Mouse (Mus musculus) heart, postnatal 36 days (tissue): ENCODE data around the gene Ggt1. TPM values are rescaled to one million over a fixed set of nuclear protein-coding genes. Genes with fewer than 3 reads are reported as not detected.
"Not testable (repeated sequence)": the region's sequence is repeated elsewhere in the genome, so short reads cannot be mapped to it uniquely, and the experiment has no call there.

ENCODE experiments used
- DNase-seq, 2 experiments: peaks; one replicate each; pipeline ENCODE4 v3.0.0; 2021 to 2022
- intact Hi-C: fragments of 180-260 bp; cut with DNase I; formaldehyde crosslinking; loops from one replicate; pipeline ENCODE4 v1.15.1; 2025
- total RNA-seq, 2 experiments: library from RNA; stranded (reverse); gene quantifications; 2 replicates each; pipeline ENCODE4 v1.2.3; 2021

Gene Ggt1
- total RNA-seq, 2 experiments from 2014 or later: not detected

GRCm38 (mm10) chr10:75547901-75548300 lies 13.5 kb upstream of the Ggt1 start:
- intact Hi-C loops: no loop called here
- no peak for DNase-seq

- DNase-seq: no peak
- intact Hi-C loops: no loop called here
Measured at GRCm38 (mm10) chr10:75548486-75548885, 12.9 kb upstream of the Ggt1 start.

- no peak for DNase-seq
Measured at GRCm38 (mm10) chr10:75549886-75550285, 11.5 kb upstream of the Ggt1 start.

GRCm38 (mm10) chr10:75551175-75551574 lies 10.2 kb upstream of the Ggt1 start:
- DNase-seq: no peak
- intact Hi-C loops: no loop called here

More at GRCm38 (mm10) chr10:75549886-75550285, 11.5 kb upstream of the Ggt1 start:
- intact Hi-C loops: no loop called here

GRCm38 (mm10) chr10:75552106-75552505 lies 9.3 kb upstream of the Ggt1 start:
- intact Hi-C loops: no loop called here
- no peak for DNase-seq

- intact Hi-C loops: no loop called here
- DNase-seq: no peak
Measured at GRCm38 (mm10) chr10:75552701-75553450, 8.5 kb upstream of the Ggt1 start.

GRCm38 (mm10) chr10:75554090-75554489 lies 7.3 kb upstream of the Ggt1 start:
- no peak for DNase-seq
- intact Hi-C loops: no loop called here

GRCm38 (mm10) chr10:75555557-75555956 lies 5.8 kb upstream of the Ggt1 start:
- DNase-seq: no peak
- intact Hi-C loops: no loop called here

GRCm38 (mm10) chr10:75556026-75556425 lies 5.4 kb upstream of the Ggt1 start:
- intact Hi-C loops: no loop called here

GRCm38 (mm10) chr10:75558515-75558914 lies 2.9 kb upstream of the Ggt1 start:
- intact Hi-C loops: no loop called here
- DNase-seq: no peak

More at GRCm38 (mm10) chr10:75556026-75556425, 5.4 kb upstream of the Ggt1 start:
- DNase-seq: no peak

- intact Hi-C loops: no loop called here
- DNase-seq: no peak
Measured at GRCm38 (mm10) chr10:75559041-75559675, 2.2 kb upstream of the Ggt1 start.

- intact Hi-C loops: no loop called here
- DNase-seq: peak; percentile 49 to 56
Measured at GRCm38 (mm10) chr10:75559676-75560548, 1.5 kb upstream of the Ggt1 start, which contains the start of gene Lrrc75b. TSS of gene Lrrc75b (minus strand) at chr10:75560330.

GRCm38 (mm10) chr10:75560549-75560899 lies 880 bp upstream of the Ggt1 start:
- no peak for DNase-seq
- intact Hi-C loops: no loop called here

GRCm38 (mm10) chr10:75562596-75562995 lies 1.2 kb downstream of the Ggt1 start:
- no peak for DNase-seq
- intact Hi-C loops: no loop called here

- DNase-seq: no peak
- intact Hi-C loops: no loop called here
Measured at GRCm38 (mm10) chr10:75564687-75565265, 3.4 kb downstream of the Ggt1 start.

- intact Hi-C loops: no loop called here
- DNase-seq: no peak
Measured at GRCm38 (mm10) chr10:75565436-75565835, 4.0 kb downstream of the Ggt1 start.

- intact Hi-C loops: no loop called here
Measured at GRCm38 (mm10) chr10:75565906-75566305, 4.5 kb downstream of the Ggt1 start.

GRCm38 (mm10) chr10:75566321-75566720 lies 4.9 kb downstream of the Ggt1 start:
- DNase-seq: no peak
- intact Hi-C loops: no loop called here

More at GRCm38 (mm10) chr10:75565906-75566305, 4.5 kb downstream of the Ggt1 start:
- DNase-seq: no peak

GRCm38 (mm10) chr10:75566765-75567164 lies 5.4 kb downstream of the Ggt1 start:
- DNase-seq, intact Hi-C loops: not testable (repeated sequence)

- intact Hi-C loops: no loop called here
- DNase-seq: no peak
Measured at GRCm38 (mm10) chr10:75568029-75568428, 6.6 kb downstream of the Ggt1 start.

GRCm38 (mm10) chr10:75568441-75568840 lies 7.0 kb downstream of the Ggt1 start:
- DNase-seq: no peak
- intact Hi-C loops: no loop called here
